Mouse (Mus musculus) liver, embryonic 16.5 days (tissue): ENCODE measurements around the gene Gm28038. TPM values are rescaled to one million over a fixed set of nuclear protein-coding genes. Genes with fewer than 3 reads are reported as not detected.

ENCODE experiments used
- ATAC-seq: fragments of 200-750 bp; cut with Nextera tagmentation; 2 replicates; pipeline ENCODE4 v1.8.0; 2017; ENCODE audit warnings: low read depth, mild to moderate bottlenecking, moderate number of reproducible peaks, moderate library complexity
- H3K27ac ChIP-seq: fragments of 300-500 bp; sonication (generic); 2 replicates; pipeline ENCODE4 v1.5.1; 2014; ENCODE audit warnings: mild to moderate bottlenecking, low read length
- H3K27me3 ChIP-seq: fragments of 300-500 bp; sonication (generic); 2 replicates; pipeline ENCODE4 v1.6.1; 2014; ENCODE audit warnings: low read depth, low read length, mixed read lengths; ENCODE audit not compliant: control insufficient read depth, insufficient read depth
- H3K36me3 ChIP-seq: fragments of 300-500 bp; sonication (generic); 2 replicates; pipeline ENCODE4 v1.6.1; 2014; ENCODE audit warnings: mild to moderate bottlenecking; ENCODE audit not compliant: control insufficient read depth, insufficient read depth
- H3K4me1 ChIP-seq: fragments of 300-500 bp; sonication (generic); 2 replicates; pipeline ENCODE4 v1.6.1; 2014; ENCODE audit warnings: low read depth, low read length, mixed read lengths; ENCODE audit not compliant: control insufficient read depth
- H3K4me2 ChIP-seq: fragments of 300-500 bp; sonication (generic); 2 replicates; pipeline ENCODE4 v1.6.1; 2014; ENCODE audit warnings: low read depth, low read length, mixed read lengths
- H3K4me3 ChIP-seq: fragments of 300-500 bp; sonication (generic); 2 replicates; pipeline ENCODE4 v1.5.1; 2014; ENCODE audit warnings: low read depth, mild to moderate bottlenecking, low read length
- H3K9ac ChIP-seq: fragments of 300-500 bp; sonication (generic); 2 replicates; pipeline ENCODE4 v1.6.1; 2014; ENCODE audit warnings: low read depth, low read length
- H3K9me3 ChIP-seq: fragments of 300-500 bp; sonication (generic); replicated peaks from 2 replicates; pipeline ENCODE4 v1.6.1; 2016; ENCODE audit warnings: low read length; ENCODE audit not compliant: control insufficient read depth
- WGBS: fragments of 180-500 bp; shearing (Covaris S2); extraction: QIAGEN DNeasy Blood & Tissue Kit; methylation state at CpG from one replicate; pipeline ENCODE4 v1.1.7; 2014; ENCODE audit not compliant: insufficient replicate concordance; 5-methylcytosine and 5-hydroxymethylcytosine counted together
- polyA plus RNA-seq: library from polyadenylated mRNA; unstranded; fragments of >200 nt; fragmentation: Nextera tagmentation; extraction: Ambion mirVana; gene quantifications from 2 replicates; pipeline ENCODE4 v1.2.1, GENCODE M21; 2015

Gene Gm28038
- polyA plus RNA-seq, 1 experiment from 2014 or later, result not detected

- no peak overlapping the region for H3K4me2 ChIP-seq
Measured at GRCm38 (mm10) chr2:30268371-30268770, 12.5 kb upstream of the Gm28038 start.

DNA sequence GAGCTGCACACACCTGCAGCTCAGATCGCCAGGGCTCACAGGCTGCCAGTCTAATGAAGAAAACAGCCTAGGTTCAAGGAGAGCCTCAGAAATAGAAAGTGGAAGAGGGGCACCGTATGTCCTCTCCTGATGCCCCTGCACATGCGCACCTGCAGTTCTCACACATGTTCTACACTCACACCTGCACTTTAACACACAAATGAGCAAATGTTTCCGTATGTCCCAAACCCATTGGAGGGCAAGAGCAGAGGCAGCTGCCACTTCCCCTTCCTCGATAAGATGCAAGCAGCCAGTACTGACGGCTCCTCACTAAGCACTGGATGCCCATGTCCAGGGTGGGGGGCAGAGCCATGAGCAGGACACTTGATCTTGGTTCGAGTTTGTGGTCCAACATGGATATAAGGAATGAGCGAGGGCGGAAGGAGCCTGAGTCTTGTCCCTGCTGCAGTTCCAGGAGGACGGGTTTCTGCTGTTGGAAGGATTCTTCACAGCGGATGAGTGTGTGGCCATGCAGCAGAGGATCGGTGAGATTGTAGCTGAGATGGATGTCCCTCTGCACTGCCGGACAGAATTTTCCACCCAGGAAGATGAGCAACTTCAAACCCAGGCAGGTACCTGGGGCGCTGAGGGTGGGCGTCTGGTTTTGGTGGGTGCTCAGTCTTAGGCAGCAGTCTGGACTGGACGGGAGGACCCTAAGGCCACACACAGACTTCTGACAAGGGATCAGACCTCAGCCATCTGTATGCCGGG, 11.4 kb upstream of the Gm28038 start:
- peaks cover under 1% of the 10 kb centered on the region for H3K36me3 ChIP-seq
- WGBS, result 66% methylated on average over 17 of the region's 17 CpGs
- no peak overlapping the region for H3K27ac ChIP-seq
- H3K27me3 ChIP-seq, result no peaks in the 10 kb centered on the region
- no peak for ATAC-seq
- H3K4me3 ChIP-seq, result no peak overlapping the region
- no peak overlapping the region for H3K4me2 ChIP-seq
- H3K4me1 ChIP-seq, result peaks cover 18% of the 10 kb centered on the region
- no peak overlapping the region for H3K9ac ChIP-seq
- H3K9me3 ChIP-seq, result no peaks in the 10 kb centered on the region

More at GRCm38 (mm10) chr2:30268371-30268770, 12.5 kb upstream of the Gm28038 start:
- WGBS, result 38% methylated on average over 4 of the region's 4 CpGs
- no peak overlapping the region for H3K4me3 ChIP-seq
- no peaks in the 10 kb centered on the region for H3K27me3 ChIP-seq
- H3K9ac ChIP-seq, result no peak overlapping the region
- no peaks in the 10 kb centered on the region for H3K9me3 ChIP-seq
- H3K36me3 ChIP-seq, result peaks cover 8% of the 10 kb centered on the region
- no peak overlapping the region for H3K27ac ChIP-seq
- ATAC-seq, result no peak
- H3K4me1 ChIP-seq, result peaks cover 18% of the 10 kb centered on the region

- 0% methylated on average over 1 of the region's 1 CpGs for WGBS
- no peaks in the 10 kb centered on the region for H3K36me3 ChIP-seq
- no peak overlapping the region for H3K27ac ChIP-seq
- H3K9ac ChIP-seq, result no peak overlapping the region
- peak; percentile 42 for ATAC-seq
- no peak overlapping the region for H3K4me3 ChIP-seq
- no peaks in the 10 kb centered on the region for H3K27me3 ChIP-seq
- peaks cover 16% of the 10 kb centered on the region for H3K4me1 ChIP-seq
- no peaks in the 10 kb centered on the region for H3K9me3 ChIP-seq
- no peak overlapping the region for H3K4me2 ChIP-seq
Measured at GRCm38 (mm10) chr2:30270134-30270533, 10.7 kb upstream of the Gm28038 start.

DNA sequence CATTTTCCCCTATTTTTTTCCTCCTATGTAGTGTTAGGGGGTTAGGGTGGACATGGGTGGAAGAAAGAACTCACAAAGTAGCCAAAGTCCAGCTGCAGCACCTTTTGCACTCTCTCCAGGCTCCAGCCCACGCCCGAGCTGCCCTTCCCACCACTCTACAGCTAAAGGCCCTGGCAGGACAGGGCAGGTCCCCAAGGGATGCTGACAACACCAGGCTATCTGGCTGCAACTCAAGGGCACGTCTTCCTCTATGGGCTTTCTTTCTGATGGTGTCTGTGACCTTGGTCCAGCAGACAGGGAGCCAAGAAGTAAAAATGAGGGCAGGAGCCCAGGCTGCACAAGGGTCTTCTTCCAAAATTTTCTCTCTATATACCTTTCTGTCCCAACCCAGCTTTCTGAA, 808 bp downstream of the Gm28038 start:
- ATAC-seq, result no peak
- H3K36me3 ChIP-seq, result no peaks in the 10 kb centered on the region
- peaks cover 11% of the 10 kb centered on the region for H3K4me1 ChIP-seq
- no peak overlapping the region for H3K27ac ChIP-seq
- no peaks in the 10 kb centered on the region for H3K27me3 ChIP-seq
- H3K9ac ChIP-seq, result no peak overlapping the region
- H3K4me2 ChIP-seq, result no peak overlapping the region
- no peak overlapping the region for H3K4me3 ChIP-seq
- H3K9me3 ChIP-seq, result no peaks in the 10 kb centered on the region
- WGBS, result 62% methylated on average over 3 of the region's 3 CpGs

DNA sequence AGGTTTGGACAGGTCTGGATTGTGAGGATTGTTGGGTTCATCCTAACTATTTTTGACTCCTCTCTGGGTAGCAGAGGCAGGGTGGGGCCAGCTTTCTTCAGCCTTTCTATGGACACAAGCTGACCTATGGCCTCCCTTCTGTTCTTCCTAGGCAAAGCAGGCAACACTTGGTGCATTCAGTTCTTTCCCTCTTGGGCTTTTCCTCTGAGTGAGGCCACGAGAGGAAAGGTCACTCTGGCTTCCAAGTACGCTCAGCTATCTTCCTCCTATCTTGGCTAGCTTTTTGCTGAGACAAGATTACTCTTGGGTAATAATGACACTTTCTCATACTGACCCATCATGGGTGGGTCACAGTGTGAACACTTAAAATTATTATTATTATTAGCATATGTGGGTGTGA, 2.4 kb downstream of the Gm28038 start:
- no peak for ATAC-seq
- Histone ChIP-seq H3K27me3 (no peaks in the 10 kb centered on the region), H3K27ac (no peak overlapping the region), H3K4me3 (no peak overlapping the region), H3K9ac (no peak overlapping the region), H3K9me3 (no peaks in the 10 kb centered on the region), H3K36me3 (no peaks in the 10 kb centered on the region), H3K4me2 (no peak overlapping the region), H3K4me1 (peaks cover 22% of the 10 kb centered on the region)
- WGBS, result 70% methylated on average over 2 of the region's 2 CpGs

DNA sequence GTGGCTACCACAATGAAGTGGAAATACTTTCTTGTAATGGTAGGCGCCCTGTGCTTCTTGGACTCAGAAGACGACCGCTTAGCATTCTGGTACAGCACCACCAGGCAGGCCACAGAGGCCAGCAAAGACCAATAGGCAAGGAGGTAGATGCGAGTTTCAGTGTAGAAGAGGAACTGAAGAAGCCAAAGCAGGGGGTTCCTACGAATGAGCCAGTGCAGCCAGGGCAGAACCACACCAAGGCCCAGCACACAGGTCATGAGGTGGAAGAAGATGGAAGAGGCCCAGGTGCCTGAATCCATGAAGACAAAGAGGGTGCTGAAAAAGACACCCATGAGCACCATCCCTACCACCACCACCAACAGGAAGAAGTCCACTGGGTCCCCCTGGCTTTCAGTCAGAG, 4.2 kb downstream of the Gm28038 start:
- H3K27ac ChIP-seq, result no peak overlapping the region
- no peaks in the 10 kb centered on the region for H3K9me3 ChIP-seq
- H3K36me3 ChIP-seq, result no peaks in the 10 kb centered on the region
- peak overlapping the region; percentile 96 for H3K4me2 ChIP-seq
- H3K9ac ChIP-seq, result peak overlapping the region; percentile 88
- peak overlapping the region; percentile 92 for H3K4me3 ChIP-seq
- whole genome bisulfite sequencing, result 71% methylated on average over 5 of the region's 5 CpGs
- no peak for ATAC-seq
- H3K4me1 ChIP-seq, result peaks cover 22% of the 10 kb centered on the region
- H3K27me3 ChIP-seq, result no peaks in the 10 kb centered on the region

- Histone ChIP-seq H3K4me1 (peaks cover 22% of the 10 kb centered on the region), H3K27ac (peak overlapping the region; percentile 48; the same call in 1 of the 2 replicates), H3K27me3 (no peaks in the 10 kb centered on the region), H3K9me3 (no peaks in the 10 kb centered on the region), H3K9ac (peak overlapping the region; percentile 88), H3K4me3 (peak overlapping the region; percentile 92), H3K36me3 (no peaks in the 10 kb centered on the region), H3K4me2 (peak overlapping the region; percentile 96)
- WGBS, result 5% methylated on average over 38 of the region's 38 CpGs
- peak; percentile 52 for ATAC-seq
Measured at GRCm38 (mm10) chr2:30285416-30286181, 4.8 kb downstream of the Gm28038 start.

- no peaks in the 10 kb centered on the region for H3K36me3 ChIP-seq
- WGBS, result under 1% methylated on average over 63 of the region's 68 CpGs
- H3K4me3 ChIP-seq, result peak within 1 kb of the TSS; percentile 92
- H3K4me2 ChIP-seq, result peak within 1 kb of the TSS; percentile 96
- H3K9ac ChIP-seq, result peak within 1 kb of the TSS; percentile 88
- ATAC-seq, result peak; percentile 89
- H3K27ac ChIP-seq, result peak within 1 kb of the TSS; percentile 63
- H3K4me1 ChIP-seq, result peaks cover 22% of the 10 kb centered on the region
- no peaks in the 10 kb centered on the region for H3K27me3 ChIP-seq
- no peaks in the 10 kb centered on the region for H3K9me3 ChIP-seq
Measured at GRCm38 (mm10) chr2:30286192-30287026, 5.6 kb downstream of the Gm28038 start, which contains the start of the genes Dolk and Nup188. Gene Dolk (minus strand): TSS chr2:30286334. Gene Nup188 (plus strand): TSS chr2:30286397.
